Mouse (Mus musculus) macrophage (primary cell): ENCODE results near the gene Arl6ip4. TPM values are rescaled to one million over a fixed set of nuclear protein-coding genes. Genes with fewer than 3 reads are reported as not detected.

Experiments used
- H3K27ac ChIP-seq: fragments of 350-480 bp; formaldehyde crosslinking; 2 replicates; pipeline ENCODE4 v1.9.0; 2021
- H3K36me3 ChIP-seq: fragments of 350-480 bp; formaldehyde crosslinking; 2 replicates; pipeline ENCODE4 v1.9.0; 2021; ENCODE audit errors: inconsistent target
- H3K4me3 ChIP-seq: fragments of 350-480 bp; formaldehyde crosslinking; 2 replicates; pipeline ENCODE4 v1.9.0; 2021; ENCODE audit errors: inconsistent target
- H3K79me2 ChIP-seq: fragments of 350-480 bp; formaldehyde crosslinking; 2 replicates; pipeline ENCODE4 v1.9.0; 2021; ENCODE audit errors: inconsistent target
- WGBS: methylation state at CpG from one replicate; pipeline ENCODE4 v1.1.7; 2026; ENCODE audit warnings: inconsistent platforms; ENCODE audit not compliant: missing documents; 5-methylcytosine and 5-hydroxymethylcytosine counted together
- polyA plus RNA-seq: library from polyadenylated mRNA; stranded (reverse); fragments of 250-400 nt; gene quantifications from 3 replicates; pipeline ENCODE4 v1.2.4, GENCODE M21; 2018; ENCODE audit warnings: inconsistent platforms

Arl6ip4 gene
- polyA plus RNA-seq, 1 experiment from 2014 or later = 60.2 TPM

GRCm38 (mm10) chr5:124084588-124085173 is 31.2 kb upstream of the Arl6ip4 start:
- no peaks in the 10 kb centered on the region for H3K79me2 ChIP-seq
- no peak overlapping the region for H3K4me3 ChIP-seq
- WGBS = 44% methylated on average over 11 of the region's 11 CpGs
- no peak overlapping the region for H3K27ac ChIP-seq
- H3K36me3 ChIP-seq = no peaks in the 10 kb centered on the region

DNA sequence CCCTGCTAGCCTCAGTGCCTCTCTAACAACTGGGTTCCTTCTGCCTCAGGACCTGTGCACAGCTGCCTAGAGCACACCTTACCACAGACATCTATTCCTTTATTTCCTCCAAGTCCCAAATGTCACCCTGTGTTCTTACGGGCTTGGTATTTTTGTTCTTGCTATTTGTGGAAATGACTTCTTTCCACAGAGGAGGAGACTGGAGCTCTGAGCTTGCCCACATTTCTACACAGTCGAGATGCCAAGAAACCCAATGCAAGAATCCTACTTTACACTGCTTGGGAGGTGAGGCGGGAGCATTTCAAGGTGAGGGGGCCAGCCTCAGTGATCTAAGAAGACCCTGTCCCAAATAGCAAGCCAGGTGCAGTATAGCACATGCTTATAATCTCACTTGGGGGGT is 30.4 kb upstream of the Arl6ip4 start:
- Histone ChIP-seq H3K4me3 (no peak overlapping the region), H3K36me3 (no peaks in the 10 kb centered on the region), H3K27ac (no peak overlapping the region), H3K79me2 (no peaks in the 10 kb centered on the region)
- 74% methylated on average over 3 of the region's 3 CpGs for WGBS

DNA sequence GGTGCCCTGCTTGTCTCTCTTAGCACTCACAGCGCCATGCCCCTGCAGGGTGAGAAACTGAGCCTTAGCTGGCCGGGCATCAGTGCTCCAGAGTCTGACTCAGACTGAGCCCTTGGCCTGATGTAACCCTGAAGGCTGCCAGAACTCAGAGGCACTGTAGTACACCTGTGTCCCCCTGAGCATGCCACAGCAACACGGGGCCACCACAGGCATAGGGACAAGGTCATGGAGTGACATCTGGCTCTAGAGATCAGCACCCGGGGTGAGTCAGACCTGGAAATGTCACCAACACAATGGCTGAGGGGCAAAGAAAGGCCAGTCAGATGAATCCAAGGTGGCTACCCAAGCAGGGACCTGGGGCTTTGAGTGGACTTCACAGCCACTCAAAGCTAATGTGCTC is 29.0 kb upstream of the Arl6ip4 start:
- Histone ChIP-seq H3K4me3 (no peak overlapping the region), H3K27ac (no peak overlapping the region), H3K79me2 (no peaks in the 10 kb centered on the region), H3K36me3 (no peaks in the 10 kb centered on the region)
- 89% methylated on average over 4 of the region's 4 CpGs for WGBS

DNA sequence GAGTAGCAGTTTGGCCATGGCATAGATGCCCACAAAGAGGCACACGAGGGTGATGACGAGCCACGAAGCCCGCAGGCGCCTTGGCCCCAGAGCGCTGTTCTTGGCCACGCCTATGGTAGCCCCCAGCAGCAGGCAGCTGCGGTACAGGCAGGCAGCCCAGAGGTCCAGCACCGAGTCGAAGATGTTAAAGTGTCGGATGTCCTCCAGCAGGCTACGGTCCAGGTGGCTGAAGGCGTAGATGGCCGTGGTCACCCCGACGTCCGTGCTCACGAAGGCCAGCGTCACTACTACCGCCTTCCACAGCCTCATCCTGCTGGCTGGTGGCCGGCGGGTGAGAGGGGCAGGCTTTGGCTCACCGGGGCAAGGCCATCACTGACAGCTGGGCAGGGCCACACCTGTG is 26.0 kb upstream of the Arl6ip4 start:
- no peaks in the 10 kb centered on the region for H3K36me3 ChIP-seq
- H3K4me3 ChIP-seq = no peak overlapping the region
- no peak overlapping the region for H3K27ac ChIP-seq
- WGBS = 93% methylated on average over 23 of the region's 23 CpGs
- no peaks in the 10 kb centered on the region for H3K79me2 ChIP-seq

GRCm38 (mm10) chr5:124091951-124092406 is 23.9 kb upstream of the Arl6ip4 start:
- Histone ChIP-seq H3K79me2 (no peaks in the 10 kb centered on the region), H3K36me3 (no peaks in the 10 kb centered on the region), H3K27ac (no peak overlapping the region), H3K4me3 (no peak overlapping the region)
- 88% methylated on average over 9 of the region's 9 CpGs for WGBS

DNA sequence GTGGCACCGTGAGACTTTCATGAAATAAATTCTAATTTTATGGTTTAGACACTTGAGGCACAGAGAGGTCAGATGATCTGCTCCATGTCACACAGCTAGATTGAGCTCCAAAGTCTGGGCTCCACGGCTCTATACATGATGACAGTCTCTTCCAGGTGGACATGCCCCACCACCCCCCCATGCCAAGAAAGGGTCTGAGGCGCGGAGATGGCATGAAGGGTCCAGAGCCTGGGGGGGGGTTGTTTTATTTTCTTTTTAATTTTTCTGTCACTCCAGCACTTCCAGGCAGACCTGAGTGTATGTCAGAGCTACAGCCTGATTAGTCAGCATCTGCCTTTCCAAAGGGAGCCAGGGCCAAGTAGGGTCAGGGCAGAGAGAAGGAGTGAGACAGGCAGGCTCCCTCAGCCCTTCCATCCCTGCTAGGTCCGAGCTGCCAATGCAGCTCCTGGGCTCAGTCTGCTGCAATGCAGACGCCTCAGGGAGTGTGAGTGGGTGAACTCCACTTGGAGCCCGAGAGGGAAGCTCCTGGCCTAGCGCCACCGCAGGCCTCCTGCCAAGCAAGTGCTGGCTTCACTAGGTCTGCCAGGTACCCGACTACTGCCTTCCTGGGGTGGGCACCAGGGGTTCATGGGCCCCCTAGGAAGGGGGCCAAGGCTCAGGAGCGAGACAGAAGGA is 22.6 kb upstream of the Arl6ip4 start:
- Histone ChIP-seq H3K79me2 (no peaks in the 10 kb centered on the region), H3K27ac (no peak overlapping the region), H3K36me3 (no peaks in the 10 kb centered on the region), H3K4me3 (no peak overlapping the region)
- WGBS = 85% methylated on average over 11 of the region's 11 CpGs

GRCm38 (mm10) chr5:124093852-124094604 is 21.9 kb upstream of the Arl6ip4 start:
- no peaks in the 10 kb centered on the region for H3K79me2 ChIP-seq
- H3K36me3 ChIP-seq = no peaks in the 10 kb centered on the region
- H3K27ac ChIP-seq = no peak overlapping the region
- no peak overlapping the region for H3K4me3 ChIP-seq
- WGBS = 93% methylated on average over 10 of the region's 12 CpGs

DNA sequence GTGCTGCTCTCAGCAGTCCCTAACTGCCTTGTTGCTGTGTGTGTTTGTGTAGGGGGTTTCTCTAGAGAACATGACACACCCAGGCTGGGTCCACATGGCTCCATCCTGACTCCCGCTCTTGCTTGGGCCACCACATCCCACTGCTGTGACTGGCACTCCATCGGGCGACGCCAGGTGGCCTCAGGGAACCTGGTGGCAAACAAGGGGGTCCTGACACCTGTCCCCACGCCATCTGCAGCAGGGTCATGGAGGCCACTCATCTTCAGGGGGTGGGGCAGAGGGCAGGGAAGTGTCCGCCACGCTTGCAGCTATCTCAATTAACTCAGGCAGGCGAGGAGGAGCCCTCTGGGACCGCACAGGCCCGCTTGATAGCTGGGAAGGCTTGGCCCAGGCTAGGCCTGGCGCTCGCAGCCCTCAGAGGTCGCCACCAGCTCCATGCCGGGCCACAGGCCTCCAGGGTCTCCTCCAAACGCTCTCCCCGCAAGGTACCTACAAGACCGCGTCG is 20.8 kb upstream of the Arl6ip4 start:
- H3K27ac ChIP-seq = no peak overlapping the region
- WGBS = 23% methylated on average over 19 of the region's 19 CpGs
- H3K36me3 ChIP-seq = no peaks in the 10 kb centered on the region
- H3K4me3 ChIP-seq = peak overlapping the region; percentile 23
- H3K79me2 ChIP-seq = no peaks in the 10 kb centered on the region

GRCm38 (mm10) chr5:124095596-124096232 is 20.2 kb upstream of the Arl6ip4 start, which contains the start of gene Abcb9:
TSS of gene Abcb9 (minus strand) at chr5:124095798.
- 1% methylated on average over 38 of the region's 42 CpGs for WGBS
- H3K27ac ChIP-seq = no peak within 1 kb of the TSS
- H3K79me2 ChIP-seq = no peaks in the 10 kb centered on the region
- H3K36me3 ChIP-seq = no peaks in the 10 kb centered on the region
- peak within 1 kb of the TSS; percentile 23 for H3K4me3 ChIP-seq

DNA sequence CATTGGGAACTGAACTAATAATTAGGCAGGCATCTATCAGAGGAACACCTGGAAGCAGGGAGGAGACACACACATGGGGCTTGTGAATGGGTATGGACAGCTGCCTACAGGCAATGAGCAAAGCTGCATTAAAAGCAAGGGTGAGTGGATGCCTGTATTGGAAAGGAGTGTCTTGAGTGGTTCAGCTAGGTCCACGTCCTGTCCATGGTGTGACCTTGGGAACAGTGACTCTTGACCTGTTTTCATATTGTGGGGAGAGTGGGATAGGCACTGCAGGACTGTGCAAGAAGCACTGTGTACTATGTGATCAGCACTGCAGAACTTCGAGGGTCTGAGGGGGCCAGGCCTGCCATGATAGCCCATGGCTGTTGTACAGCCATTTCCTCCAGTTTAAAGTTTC is 17.0 kb upstream of the Arl6ip4 start:
- H3K79me2 ChIP-seq = no peaks in the 10 kb centered on the region
- no peak overlapping the region for H3K4me3 ChIP-seq
- 92% methylated on average over 2 of the region's 2 CpGs for WGBS
- no peaks in the 10 kb centered on the region for H3K36me3 ChIP-seq
- H3K27ac ChIP-seq = no peak overlapping the region

DNA sequence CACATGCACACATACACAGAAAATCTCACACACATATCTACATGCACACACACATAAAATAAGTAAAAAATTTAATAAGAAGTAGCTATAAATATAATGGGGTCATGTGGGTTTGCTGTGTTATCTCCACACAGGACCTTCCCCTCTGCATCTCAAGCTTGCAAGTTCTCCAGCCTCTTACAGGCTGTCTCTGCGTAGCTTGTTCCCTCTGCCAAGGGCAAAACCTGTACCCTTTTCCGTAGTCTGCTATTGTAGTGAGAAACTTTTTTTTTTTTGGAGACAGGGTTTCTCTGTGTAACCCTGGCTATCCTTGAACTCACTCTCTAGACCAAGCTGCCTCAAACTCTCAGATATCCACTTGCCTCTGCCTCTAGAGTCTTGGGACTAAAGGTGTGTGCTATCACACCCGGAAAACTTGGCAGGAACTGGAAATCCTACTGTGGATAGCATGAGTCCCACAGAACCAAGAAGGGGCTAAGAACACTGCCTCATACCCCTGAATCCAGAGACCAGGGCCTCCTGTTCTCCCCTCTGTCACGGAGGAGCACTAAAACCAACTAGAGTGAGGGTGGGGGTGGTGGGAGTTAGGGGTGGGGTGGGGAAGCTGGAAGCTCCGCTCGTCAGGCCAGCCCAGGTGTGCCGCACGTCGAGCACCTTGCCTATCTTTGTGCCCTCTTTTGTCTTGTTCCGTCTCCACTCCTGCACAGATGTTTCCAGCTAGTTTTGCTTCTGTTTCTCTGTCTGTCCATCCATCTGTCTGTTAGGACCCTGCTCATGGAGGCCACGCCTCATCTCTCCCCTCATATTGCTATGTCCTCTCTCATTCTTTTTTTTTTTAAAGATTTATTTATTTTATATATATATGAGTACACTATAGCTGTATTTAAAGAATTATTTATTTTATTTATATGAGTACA is 15.5 kb upstream of the Arl6ip4 start:
- H3K79me2 ChIP-seq = no peaks in the 10 kb centered on the region
- H3K27ac ChIP-seq = no peak overlapping the region
- no peaks in the 10 kb centered on the region for H3K36me3 ChIP-seq
- H3K4me3 ChIP-seq = no peak overlapping the region
- WGBS = 96% methylated on average over 9 of the region's 11 CpGs

DNA sequence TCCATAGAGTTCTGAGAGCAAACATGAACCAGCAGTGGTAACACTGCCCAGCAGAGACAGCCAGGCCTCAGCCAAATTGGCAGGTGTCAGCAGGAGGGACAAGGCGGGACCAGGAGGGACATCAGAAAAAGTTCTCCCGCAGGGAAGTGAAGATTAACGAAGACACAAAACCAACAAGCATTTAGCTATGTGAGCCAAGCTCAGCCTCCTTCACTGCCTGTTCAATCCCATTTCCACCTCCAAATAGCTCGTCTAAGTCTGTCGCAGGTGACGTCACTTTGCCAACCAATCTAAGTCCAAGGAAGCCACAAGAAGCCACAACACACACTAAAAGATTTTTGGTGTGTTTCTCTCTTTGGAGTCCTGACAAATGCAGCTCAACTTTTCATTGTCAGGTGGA is 13.6 kb upstream of the Arl6ip4 start:
- Histone ChIP-seq H3K4me3 (no peak overlapping the region), H3K79me2 (no peaks in the 10 kb centered on the region), H3K27ac (no peak overlapping the region), H3K36me3 (no peaks in the 10 kb centered on the region)
- 92% methylated on average over 6 of the region's 6 CpGs for WGBS

- 84% methylated on average over 3 of the region's 3 CpGs for WGBS
- no peaks in the 10 kb centered on the region for H3K79me2 ChIP-seq
- no peaks in the 10 kb centered on the region for H3K36me3 ChIP-seq
- no peak overlapping the region for H3K27ac ChIP-seq
- H3K4me3 ChIP-seq = no peak overlapping the region
These were observed 12.9 kb upstream of the Arl6ip4 start for GRCm38 (mm10) chr5:124103020-124103419.

DNA sequence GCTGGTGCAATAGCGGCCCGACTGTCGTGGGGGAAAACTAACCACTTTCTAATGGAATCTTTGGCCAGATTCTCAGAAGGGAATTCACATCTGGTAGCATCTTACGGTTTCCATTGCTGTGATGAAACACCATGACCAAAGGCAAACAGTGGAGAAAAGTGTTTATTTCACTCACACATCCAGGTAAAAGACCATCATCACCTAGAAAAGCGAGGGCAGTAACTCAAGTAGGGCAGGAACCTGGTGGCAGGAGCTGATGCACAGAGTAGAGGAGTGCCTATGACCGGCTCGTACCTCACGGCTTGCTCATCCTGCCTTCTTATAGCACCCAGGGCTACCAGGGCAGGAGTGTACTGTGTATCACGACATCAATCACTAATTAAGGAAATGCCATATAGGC is 12.3 kb upstream of the Arl6ip4 start:
- H3K27ac ChIP-seq = no peak overlapping the region
- no peaks in the 10 kb centered on the region for H3K36me3 ChIP-seq
- H3K79me2 ChIP-seq = no peaks in the 10 kb centered on the region
- 94% methylated on average over 5 of the region's 9 CpGs for WGBS
- no peak overlapping the region for H3K4me3 ChIP-seq
